Mouse (Mus musculus) ES-E14 (cell line): ENCODE results near the gene Wrap53.

ENCODE experiments used
- MAFK ChIP-seq: IDR thresholded peaks from 2 replicates; pipeline ENCODE4 v1.6.1; 2014; ENCODE audit warnings: mild to moderate bottlenecking, low read depth, low read length, inconsistent platforms; ENCODE audit not compliant: insufficient read depth
- ZNF384 ChIP-seq: IDR thresholded peaks from 2 replicates; pipeline ENCODE4 v1.6.1; 2012; ENCODE audit warnings: low read depth, low read length, inconsistent platforms

DNA sequence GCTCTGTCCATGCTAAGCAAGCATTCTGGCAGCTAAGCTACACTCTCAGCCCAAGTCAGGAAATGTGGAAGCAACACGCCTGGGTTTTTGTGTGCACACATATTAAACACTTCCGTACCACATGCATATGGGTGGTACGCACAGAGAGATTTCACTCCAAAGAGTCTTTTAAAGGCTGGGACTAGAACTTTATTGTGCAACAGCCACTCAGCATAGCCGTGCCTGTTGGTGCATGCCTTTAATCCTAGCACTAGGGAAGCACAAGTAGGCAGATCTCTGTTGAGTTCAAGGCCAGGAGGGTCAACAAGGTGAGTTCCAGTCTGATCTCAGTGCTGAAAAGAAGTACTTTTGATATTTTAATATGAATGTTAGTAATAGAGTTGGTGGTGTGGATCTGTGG is 56.4 kb downstream of the Wrap53 start:
- TF ChIP-seq ZNF384 = no peak
- no peak for TF ChIP-seq MAFK
